Mouse (Mus musculus) megakaryocyte progenitor cell, adult 5-6 weeks (primary cell): ENCODE data around the gene Cdk12. TPM values are rescaled to one million over a fixed set of nuclear protein-coding genes. Genes with fewer than 3 reads are reported as not detected.

Source experiments
- ATAC-seq: replicated peaks from 2 replicates; pipeline ENCODE4 v1.8.0; 2016; ENCODE audit warnings: mild to moderate bottlenecking, moderate TSS enrichment, inconsistent platforms; ENCODE audit not compliant: poor library complexity
- total RNA-seq, 2 experiments: library from RNA; stranded (forward) in 1 of 2; stranded (reverse) in 1 of 2; fragments of 157-497, 149-512 nt in 1 of 2; fragments of 200-1000 nt in 1 of 2; gene quantifications; 2 replicates each; pipeline versions ENCODE4 v1.2.3 to v1.2.4; 2015 to 2017

The Cdk12 gene
- total RNA-seq, 2 experiments from 2014 or later: 49.4 to 49.6 TPM

GRCm38 (mm10) chr11:98247325-98247724 lies 44.5 kb downstream of the Cdk12 start:
- no peak for ATAC-seq

- no peak for ATAC-seq
Measured at GRCm38 (mm10) chr11:98253807-98254206, 50.9 kb downstream of the Cdk12 start.

GRCm38 (mm10) chr11:98260706-98261479 lies 58.0 kb downstream of the Cdk12 start:
- no peak for ATAC-seq

- ATAC-seq: peak; percentile 79
Measured at GRCm38 (mm10) chr11:98265039-98265438, 62.2 kb downstream of the Cdk12 start.

- ATAC-seq: no peak
Measured at GRCm38 (mm10) chr11:98265891-98266290, 63.0 kb downstream of the Cdk12 start.

- no peak for ATAC-seq
Measured at GRCm38 (mm10) chr11:98266699-98267402, 64.0 kb downstream of the Cdk12 start.

- no peak for ATAC-seq
Measured at GRCm38 (mm10) chr11:98270066-98270465, 67.2 kb downstream of the Cdk12 start.

GRCm38 (mm10) chr11:98270466-98270865 lies 67.6 kb downstream of the Cdk12 start:
- no peak for ATAC-seq

- no peak for ATAC-seq
Measured at GRCm38 (mm10) chr11:98283740-98284139, 80.9 kb downstream of the Cdk12 start.

- ATAC-seq: peak; percentile 87
Measured at GRCm38 (mm10) chr11:98284230-98284629, 81.4 kb downstream of the Cdk12 start.

- no peak for ATAC-seq
Measured at GRCm38 (mm10) chr11:98285368-98285767, 82.5 kb downstream of the Cdk12 start.

- no peak for ATAC-seq
Measured at GRCm38 (mm10) chr11:98287531-98287930, 84.7 kb downstream of the Cdk12 start.

- no peak for ATAC-seq
Measured at GRCm38 (mm10) chr11:98287961-98288360, 85.1 kb downstream of the Cdk12 start.

- no peak for ATAC-seq
Measured at GRCm38 (mm10) chr11:98289873-98290272, 87.0 kb downstream of the Cdk12 start.

- ATAC-seq: no peak
Measured at GRCm38 (mm10) chr11:98290906-98291305, 88.0 kb downstream of the Cdk12 start.

GRCm38 (mm10) chr11:98293070-98293469 lies 90.2 kb downstream of the Cdk12 start:
- no peak for ATAC-seq

- peak; percentile 54 for ATAC-seq
Measured at GRCm38 (mm10) chr11:98294188-98295012, 91.5 kb downstream of the Cdk12 start.

GRCm38 (mm10) chr11:98295013-98295585 lies 92.2 kb downstream of the Cdk12 start:
- no peak for ATAC-seq

- ATAC-seq: peak; percentile 63
Measured at GRCm38 (mm10) chr11:98296277-98296676, 93.4 kb downstream of the Cdk12 start.

- no peak for ATAC-seq
Measured at GRCm38 (mm10) chr11:98296916-98297315, 94.1 kb downstream of the Cdk12 start.

GRCm38 (mm10) chr11:98297778-98298177 lies 94.9 kb downstream of the Cdk12 start:
- ATAC-seq: no peak
